Mouse (Mus musculus): Measurements from ENCODE around the gene Vat1.

DNA sequence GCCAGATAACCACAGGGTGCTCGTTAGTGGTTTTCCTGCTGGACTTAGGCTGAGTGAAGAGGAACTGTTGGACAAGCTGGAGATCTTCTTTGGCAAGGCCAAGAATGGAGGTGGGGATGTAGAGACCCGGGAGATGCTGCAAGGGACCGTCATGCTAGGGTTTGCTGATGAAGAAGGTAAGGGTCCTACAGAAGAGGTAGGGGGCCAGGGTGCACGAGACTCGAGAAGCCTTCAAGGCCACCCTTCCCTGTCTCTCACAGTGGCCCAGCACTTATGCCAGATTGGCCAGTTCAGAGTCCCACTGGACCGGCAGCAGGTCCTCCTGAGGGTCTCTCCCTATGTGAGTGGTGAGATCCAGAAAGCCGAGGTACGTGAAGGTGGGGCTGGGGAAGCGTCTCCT lies 8.4 kb downstream of the Vat1 start:
- TF ChIP-seq POLR2A (IDR thresholded peaks at IDR 0.05; ENCODE audit: low read depth, low read length): no peak
- TF ChIP-seq CTCF (IDR thresholded peaks at IDR 0.05; ENCODE audit: extremely low read depth, insufficient read length, insufficient replicate concordance, low read depth, low read length): no peak

Measured in small intestine, adult 2 months (tissue).